Mouse (Mus musculus) lung, postnatal 0 days (tissue): ENCODE results near the gene Rgr. TPM values are rescaled to one million over a fixed set of nuclear protein-coding genes. Genes with fewer than 3 reads are reported as not detected.

Experiments used
- ATAC-seq: fragments of 200-750 bp; cut with Nextera tagmentation; 2 replicates; pipeline ENCODE4 v1.8.0; 2017; ENCODE audit warnings: moderate library complexity
- DNase-seq: peaks from one replicate; pipeline ENCODE4 v3.0.0-alpha.2; 2016; ENCODE audit warnings: low spot score
- H3K27ac ChIP-seq: fragments of 300-500 bp; sonication (generic); 2 replicates; pipeline ENCODE4 v1.5.1; 2014; ENCODE audit warnings: antibody characterized with exemption, mild to moderate bottlenecking, low read length, mixed read lengths
- H3K27me3 ChIP-seq: fragments of 300-500 bp; sonication (generic); replicated peaks from 2 replicates; pipeline ENCODE4 v1.6.1; 2014; ENCODE audit warnings: low read length, mixed read lengths; ENCODE audit not compliant: insufficient read depth
- H3K36me3 ChIP-seq: fragments of 300-500 bp; sonication (generic); 2 replicates; pipeline ENCODE4 v1.6.1; 2014; ENCODE audit warnings: low read length, mixed read lengths; ENCODE audit not compliant: insufficient read depth
- H3K4me1 ChIP-seq: fragments of 300-500 bp; sonication (generic); 2 replicates; pipeline ENCODE4 v1.6.1; 2014; ENCODE audit warnings: antibody characterized with exemption, low read depth, low read length, mixed read lengths; ENCODE audit not compliant: insufficient read depth
- H3K4me2 ChIP-seq: fragments of 300-500 bp; sonication (generic); replicated peaks from 2 replicates; pipeline ENCODE4 v1.6.1; 2014; ENCODE audit warnings: low read depth, mild to moderate bottlenecking, low read length, moderate library complexity, mixed read lengths
- H3K4me3 ChIP-seq: fragments of 300-500 bp; sonication (generic); 2 replicates; pipeline ENCODE4 v1.5.1; 2014; ENCODE audit warnings: low read depth, low read length
- H3K9ac ChIP-seq: fragments of 300-500 bp; sonication (generic); replicated peaks from 2 replicates; pipeline ENCODE4 v1.6.1; 2014; ENCODE audit warnings: low read depth, mild to moderate bottlenecking
- H3K9me3 ChIP-seq: fragments of 300-500 bp; sonication (generic); 2 replicates; pipeline ENCODE4 v1.6.1; 2016; ENCODE audit warnings: low read length, mixed read lengths
- CTCF ChIP-seq: IDR thresholded peaks from 2 replicates; pipeline ENCODE4 v1.5.1; 2016; ENCODE audit warnings: antibody characterized with exemption, mild to moderate bottlenecking
- EP300 ChIP-seq: IDR thresholded peaks from 2 replicates; pipeline ENCODE4 v1.6.1; 2016; ENCODE audit warnings: antibody characterized with exemption, mild to moderate bottlenecking, control low read depth
- WGBS: fragments of 180-500 bp; shearing (Covaris S2); extraction: QIAGEN DNeasy Blood & Tissue Kit; methylation state at CpG from one replicate; pipeline ENCODE4 v1.1.7; 2014; 5-methylcytosine and 5-hydroxymethylcytosine counted together
- polyA plus RNA-seq: library from polyadenylated mRNA; unstranded; fragments of >200 nt; fragmentation: Nextera tagmentation; extraction: Ambion mirVana; gene quantifications from 2 replicates; pipeline ENCODE4 v1.2.1, GENCODE M21; 2015

Gene Rgr
- not detected in 2 replicates for polyA plus RNA-seq

- ATAC-seq: no peak
- DNase-seq: no peak
- WGBS: 55% methylated on average over 1 of the region's 1 CpGs
Measured at GRCm38 (mm10) chr14:37048914-37049410, at the start of gene Rgr. TSS of gene Rgr (minus strand) at chr14:37048964.

GRCm38 (mm10) chr14:37097956-37098530 lies 49.3 kb upstream of the Rgr start, which contains the start of gene Cdhr1:
TSS of gene Cdhr1 (minus strand) at chr14:37098347.
- Histone ChIP-seq H3K9ac (no peak within 1 kb of the TSS), H3K27ac (no peak within 1 kb of the TSS), H3K36me3 (no peaks in the 10 kb centered on the region), H3K4me3 (no peak within 1 kb of the TSS), H3K27me3 (0 out of 2 replicates have a peak, but pooled peaks cover 9% of the 10 kb centered on the region), H3K9me3 (no peaks in the 10 kb centered on the region), H3K4me2 (0 out of 2 replicates have a peak within 1 kb of the TSS, but pooled peaks have one; percentile 30), H3K4me1 (no peaks in the 10 kb centered on the region)
- no peak for TF ChIP-seq CTCF
- TF ChIP-seq EP300: no peak
- no peak for DNase-seq
- no peak for ATAC-seq
- WGBS: under 1% methylated on average over 26 of the region's 30 CpGs

More at GRCm38 (mm10) chr14:37048914-37049410, at the start of gene Rgr:
- no peaks in the 10 kb centered on the region for H3K9me3 ChIP-seq
- no peak for TF ChIP-seq EP300
- no peak for TF ChIP-seq CTCF
- no peaks in the 10 kb centered on the region for H3K36me3 ChIP-seq
- no peaks in the 10 kb centered on the region for H3K4me1 ChIP-seq
- no peak within 1 kb of the TSS for H3K4me3 ChIP-seq
- no peak within 1 kb of the TSS for H3K4me2 ChIP-seq
- no peak within 1 kb of the TSS for H3K9ac ChIP-seq
- H3K27me3 ChIP-seq: no peaks in the 10 kb centered on the region
- no peak within 1 kb of the TSS for H3K27ac ChIP-seq

GRCm38 (mm10) chr14:37095556-37095955 lies 46.8 kb upstream of the Rgr start:
- Histone ChIP-seq H3K27me3 (0 out of 2 replicates have a peak, but pooled peaks cover 9% of the 10 kb centered on the region), H3K4me3 (no peak overlapping the region), H3K9ac (no peak overlapping the region), H3K4me2 (no peak overlapping the region), H3K27ac (no peak overlapping the region), H3K9me3 (no peaks in the 10 kb centered on the region), H3K36me3 (no peaks in the 10 kb centered on the region), H3K4me1 (no peaks in the 10 kb centered on the region)
- DNase-seq: no peak
- ATAC-seq: no peak
- TF ChIP-seq CTCF (no peak), EP300 (no peak)
- WGBS: 70% methylated on average over 4 of the region's 4 CpGs

- WGBS: 60% methylated on average over 6 of the region's 6 CpGs
- Histone ChIP-seq H3K27me3 (0 out of 2 replicates have a peak, but pooled peaks cover 9% of the 10 kb centered on the region), H3K4me3 (no peak overlapping the region)
Measured at GRCm38 (mm10) chr14:37094436-37094835, 45.7 kb upstream of the Rgr start.

GRCm38 (mm10) chr14:37083755-37084154 lies 35.0 kb upstream of the Rgr start:
- TF ChIP-seq EP300 (no peak), CTCF (no peak)
- WGBS: 30% methylated on average over 4 of the region's 4 CpGs

More at GRCm38 (mm10) chr14:37094436-37094835, 45.7 kb upstream of the Rgr start:
- no peak for DNase-seq
- Histone ChIP-seq H3K9ac (no peak overlapping the region), H3K36me3 (no peaks in the 10 kb centered on the region), H3K4me1 (no peaks in the 10 kb centered on the region), H3K27ac (no peak overlapping the region), H3K9me3 (no peaks in the 10 kb centered on the region), H3K4me2 (no peak overlapping the region)
- no peak for ATAC-seq
- TF ChIP-seq EP300 (no peak), CTCF (no peak)

GRCm38 (mm10) chr14:37080724-37081123 lies 32.0 kb upstream of the Rgr start:
- no peak for TF ChIP-seq CTCF
- no peak overlapping the region for H3K27ac ChIP-seq
- no peak overlapping the region for H3K9ac ChIP-seq
- WGBS: 63% methylated on average over 1 of the region's 1 CpGs
- no peaks in the 10 kb centered on the region for H3K4me1 ChIP-seq
- no peak overlapping the region for H3K4me3 ChIP-seq
- ATAC-seq (no peak), DNase-seq (no peak)
- no peaks in the 10 kb centered on the region for H3K27me3 ChIP-seq
- no peak overlapping the region for H3K4me2 ChIP-seq
- H3K36me3 ChIP-seq: no peaks in the 10 kb centered on the region
- no peaks in the 10 kb centered on the region for H3K9me3 ChIP-seq

More at GRCm38 (mm10) chr14:37083755-37084154, 35.0 kb upstream of the Rgr start:
- Histone ChIP-seq H3K27me3 (no peaks in the 10 kb centered on the region), H3K36me3 (no peaks in the 10 kb centered on the region), H3K9ac (no peak overlapping the region), H3K4me3 (no peak overlapping the region), H3K9me3 (no peaks in the 10 kb centered on the region), H3K4me1 (no peaks in the 10 kb centered on the region), H3K4me2 (no peak overlapping the region), H3K27ac (no peak overlapping the region)
- DNase-seq: no peak
- no peak for ATAC-seq
